Mouse (Mus musculus): ENCODE results near the gene Aldh1a3. TPM values are rescaled to one million over a fixed set of nuclear protein-coding genes. Genes with fewer than 3 reads are reported as not detected.
A peak's percentile ranks its signal among the peaks of the same experiment; 100 is the strongest.

Aldh1a3 gene
- 27.0 and 27.4 TPM in 2 replicates for polyA plus RNA-seq (2015; fragmentation: Nextera tagmentation; extraction: Ambion mirVana)

DNA sequence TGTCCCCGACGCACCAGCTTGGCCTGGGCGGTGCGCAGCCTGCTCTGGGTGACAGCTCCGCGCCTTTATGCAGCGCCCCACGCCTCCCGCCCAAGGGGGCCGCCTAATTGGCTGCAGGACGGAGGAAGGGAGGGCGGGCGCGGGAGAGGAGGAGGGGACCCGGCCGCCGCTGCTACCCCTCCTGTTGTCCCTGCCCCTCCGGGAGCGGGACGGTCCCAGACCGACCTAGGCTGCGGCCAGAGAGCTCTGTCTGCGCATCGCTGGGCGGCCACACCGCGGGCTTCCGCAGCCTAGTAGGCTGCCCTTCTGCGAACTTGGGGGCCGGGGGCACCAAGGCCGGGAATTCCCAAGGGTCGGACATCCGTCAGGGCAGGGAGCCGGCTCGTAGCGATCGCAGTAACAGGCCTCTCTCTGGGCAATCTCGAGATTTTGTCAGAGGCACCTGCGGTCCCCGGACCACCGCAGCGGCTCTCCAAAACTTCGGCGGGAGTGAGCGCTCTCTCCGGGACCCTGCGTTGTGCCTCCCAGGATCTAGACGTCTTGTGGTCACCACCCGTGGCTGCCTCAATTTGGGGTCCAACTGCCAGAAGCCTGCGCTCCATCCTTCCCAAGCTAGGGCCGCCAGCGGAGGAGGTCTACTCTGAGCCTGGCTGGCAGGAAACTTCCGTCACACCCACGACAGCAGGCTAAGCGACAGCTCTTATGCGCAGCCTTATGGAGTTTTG is at the start of gene Aldh1a3:
Aldh1a3 (minus strand) TSS at position 81 of the 725 bp plus-strand sequence.
- peak within 1 kb of the TSS; percentile 65 for H3K9ac ChIP-seq (ENCODE audit: low read depth, low read length)
- peaks cover 40% of the 10 kb centered on the region for H3K27me3 ChIP-seq (replicated peaks; ENCODE audit: control insufficient read depth, insufficient read depth, low read length)
- peaks cover 15% of the 10 kb centered on the region; the same call in 1 of the 2 replicates for H3K4me1 ChIP-seq (ENCODE audit: control insufficient read depth, insufficient read depth, low read length)
- peak within 1 kb of the TSS; percentile 95 for H3K4me2 ChIP-seq (ENCODE audit: low read depth, low read length)
- H3K36me3 ChIP-seq (ENCODE audit: control insufficient read depth, insufficient read depth, low read length), result no peaks in the 10 kb centered on the region
- WGBS, result under 1% methylated on average over 53 of the region's 56 CpGs
- H3K27ac ChIP-seq (ENCODE audit: low read length), result no peak within 1 kb of the TSS
- H3K4me3 ChIP-seq (ENCODE audit: low read length), result peak within 1 kb of the TSS; percentile 58
- no peaks in the 10 kb centered on the region for H3K9me3 ChIP-seq (ENCODE audit: control insufficient read depth, low read length)
- ATAC-seq, result peak; percentile 91

DNA sequence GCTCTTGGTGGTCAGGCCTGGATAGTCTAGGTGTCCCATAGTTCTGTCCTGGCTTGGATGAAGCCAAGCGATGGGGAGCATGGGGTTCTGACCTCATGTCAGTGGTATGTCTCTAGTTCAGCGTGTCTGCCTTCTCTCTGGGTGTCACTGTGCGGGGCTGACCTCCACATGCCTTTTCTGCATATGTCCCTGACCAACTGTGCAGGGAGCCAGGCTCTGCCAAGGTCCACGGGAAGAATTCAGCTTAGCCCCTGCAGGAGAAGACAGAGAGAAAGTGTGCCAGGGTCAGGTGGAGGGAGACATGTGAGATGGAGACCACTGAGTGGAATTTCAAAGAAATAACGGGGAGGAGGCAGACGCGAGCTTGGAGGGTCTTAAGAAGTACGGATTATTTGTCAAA is 49.0 kb upstream of the Aldh1a3 start:
- Histone ChIP-seq H3K4me3 (ENCODE audit: low read length) (no peak overlapping the region), H3K36me3 (ENCODE audit: control insufficient read depth, insufficient read depth, low read length) (no peaks in the 10 kb centered on the region), H3K4me1 (ENCODE audit: control insufficient read depth, insufficient read depth, low read length) (no peaks in the 10 kb centered on the region), H3K9me3 (ENCODE audit: control insufficient read depth, low read length) (no peaks in the 10 kb centered on the region), H3K27ac (ENCODE audit: low read length) (no peak overlapping the region), H3K27me3 (replicated peaks; ENCODE audit: control insufficient read depth, insufficient read depth, low read length) (no peaks in the 10 kb centered on the region), H3K4me2 (ENCODE audit: low read depth, low read length) (no peak overlapping the region), H3K9ac (ENCODE audit: low read depth, low read length) (no peak overlapping the region)
- WGBS, result 76% methylated on average over 8 of the region's 8 CpGs
- ATAC-seq, result no peak

GRCm38 (mm10) chr7:66471641-66472216 is 44.4 kb upstream of the Aldh1a3 start:
- Histone ChIP-seq H3K27ac (ENCODE audit: low read length) (no peak overlapping the region), H3K4me3 (ENCODE audit: low read length) (no peak overlapping the region)
- WGBS, result 52% methylated on average over 12 of the region's 12 CpGs

DNA sequence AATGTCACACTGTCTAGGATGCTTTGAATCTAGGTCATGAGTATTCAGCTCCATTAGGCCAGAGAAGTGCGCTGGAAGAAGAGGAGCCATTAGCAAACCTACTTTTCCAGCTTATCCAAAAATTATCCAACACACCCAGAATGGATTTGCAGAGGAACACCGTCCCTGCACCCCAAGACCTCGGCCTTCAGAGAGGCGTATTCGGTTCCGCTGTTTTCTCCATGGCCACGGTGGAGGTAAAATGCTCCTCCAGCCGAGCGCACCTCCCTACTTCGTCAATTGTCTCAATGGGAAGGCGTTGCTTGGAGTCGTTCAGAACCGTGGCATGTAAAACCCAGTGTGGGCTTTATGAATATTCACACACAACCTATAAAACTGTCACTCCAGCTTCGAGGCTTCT is 39.3 kb upstream of the Aldh1a3 start:
- Histone ChIP-seq H3K9ac (ENCODE audit: low read depth, low read length) (no peak overlapping the region), H3K36me3 (ENCODE audit: control insufficient read depth, insufficient read depth, low read length) (no peaks in the 10 kb centered on the region), H3K4me2 (ENCODE audit: low read depth, low read length) (no peak overlapping the region), H3K27me3 (replicated peaks; ENCODE audit: control insufficient read depth, insufficient read depth, low read length) (no peaks in the 10 kb centered on the region), H3K4me3 (ENCODE audit: low read length) (no peak overlapping the region), H3K9me3 (ENCODE audit: control insufficient read depth, low read length) (no peaks in the 10 kb centered on the region), H3K27ac (ENCODE audit: low read length) (no peak overlapping the region), H3K4me1 (ENCODE audit: control insufficient read depth, insufficient read depth, low read length) (no peaks in the 10 kb centered on the region)
- no peak for ATAC-seq
- WGBS, result 90% methylated on average over 14 of the region's 14 CpGs

More at GRCm38 (mm10) chr7:66471641-66472216, 44.4 kb upstream of the Aldh1a3 start:
- Histone ChIP-seq H3K4me2 (ENCODE audit: low read depth, low read length) (no peak overlapping the region), H3K4me1 (ENCODE audit: control insufficient read depth, insufficient read depth, low read length) (no peaks in the 10 kb centered on the region), H3K9ac (ENCODE audit: low read depth, low read length) (no peak overlapping the region), H3K36me3 (ENCODE audit: control insufficient read depth, insufficient read depth, low read length) (no peaks in the 10 kb centered on the region), H3K9me3 (ENCODE audit: control insufficient read depth, low read length) (no peaks in the 10 kb centered on the region), H3K27me3 (replicated peaks; ENCODE audit: control insufficient read depth, insufficient read depth, low read length) (no peaks in the 10 kb centered on the region)
- no peak for ATAC-seq

GRCm38 (mm10) chr7:66465241-66465640 is 37.9 kb upstream of the Aldh1a3 start:
- no peak overlapping the region for H3K27ac ChIP-seq (ENCODE audit: low read length)
- H3K4me1 ChIP-seq (ENCODE audit: control insufficient read depth, insufficient read depth, low read length), result no peaks in the 10 kb centered on the region
- no peak overlapping the region for H3K4me2 ChIP-seq (ENCODE audit: low read depth, low read length)
- 72% methylated on average over 5 of the region's 5 CpGs for WGBS
- H3K9ac ChIP-seq (ENCODE audit: low read depth, low read length), result no peak overlapping the region
- H3K36me3 ChIP-seq (ENCODE audit: control insufficient read depth, insufficient read depth, low read length), result no peaks in the 10 kb centered on the region
- H3K9me3 ChIP-seq (ENCODE audit: control insufficient read depth, low read length), result no peaks in the 10 kb centered on the region
- H3K4me3 ChIP-seq (ENCODE audit: low read length), result no peak overlapping the region
- no peaks in the 10 kb centered on the region for H3K27me3 ChIP-seq (replicated peaks; ENCODE audit: control insufficient read depth, insufficient read depth, low read length)
- ATAC-seq, result no peak

GRCm38 (mm10) chr7:66463081-66463480 is 35.8 kb upstream of the Aldh1a3 start:
- Histone ChIP-seq H3K27me3 (replicated peaks; ENCODE audit: control insufficient read depth, insufficient read depth, low read length) (no peaks in the 10 kb centered on the region), H3K36me3 (ENCODE audit: control insufficient read depth, insufficient read depth, low read length) (no peaks in the 10 kb centered on the region), H3K4me1 (ENCODE audit: control insufficient read depth, insufficient read depth, low read length) (no peaks in the 10 kb centered on the region), H3K9me3 (ENCODE audit: control insufficient read depth, low read length) (no peaks in the 10 kb centered on the region), H3K9ac (ENCODE audit: low read depth, low read length) (no peak overlapping the region), H3K4me2 (ENCODE audit: low read depth, low read length) (no peak overlapping the region), H3K4me3 (ENCODE audit: low read length) (no peak overlapping the region), H3K27ac (ENCODE audit: low read length) (no peak overlapping the region)
- ATAC-seq, result no peak
- WGBS, result 96% methylated on average over 1 of the region's 1 CpGs

- no peaks in the 10 kb centered on the region for H3K9me3 ChIP-seq (ENCODE audit: control insufficient read depth, low read length)
- H3K9ac ChIP-seq (ENCODE audit: low read depth, low read length), result no peak overlapping the region
- no peak overlapping the region for H3K4me3 ChIP-seq (ENCODE audit: low read length)
- no peaks in the 10 kb centered on the region for H3K27me3 ChIP-seq (replicated peaks; ENCODE audit: control insufficient read depth, insufficient read depth, low read length)
- H3K27ac ChIP-seq (ENCODE audit: low read length), result no peak overlapping the region
- no peaks in the 10 kb centered on the region; the same call in 1 of the 2 replicates for H3K4me1 ChIP-seq (ENCODE audit: control insufficient read depth, insufficient read depth, low read length)
- ATAC-seq, result no peak
- WGBS, result 66% methylated on average over 12 of the region's 12 CpGs
- H3K36me3 ChIP-seq (ENCODE audit: control insufficient read depth, insufficient read depth, low read length), result no peaks in the 10 kb centered on the region
- H3K4me2 ChIP-seq (ENCODE audit: low read depth, low read length), result no peak overlapping the region
These were observed 24.4 kb upstream of the Aldh1a3 start for GRCm38 (mm10) chr7:66451622-66452295.

GRCm38 (mm10) chr7:66449971-66450752 is 22.8 kb upstream of the Aldh1a3 start:
- H3K27me3 ChIP-seq (replicated peaks; ENCODE audit: control insufficient read depth, insufficient read depth, low read length), result no peaks in the 10 kb centered on the region
- no peaks in the 10 kb centered on the region for H3K36me3 ChIP-seq (ENCODE audit: control insufficient read depth, insufficient read depth, low read length)
- peak overlapping the region; percentile 53 for H3K4me2 ChIP-seq (ENCODE audit: low read depth, low read length)
- H3K9me3 ChIP-seq (ENCODE audit: control insufficient read depth, low read length), result no peaks in the 10 kb centered on the region
- no peak overlapping the region for H3K9ac ChIP-seq (ENCODE audit: low read depth, low read length)
- ATAC-seq, result peak; percentile 66
- WGBS, result 9% methylated on average over 15 of the region's 16 CpGs
- H3K4me1 ChIP-seq (ENCODE audit: control insufficient read depth, insufficient read depth, low read length), result no peaks in the 10 kb centered on the region; the same call in 1 of the 2 replicates
- peak overlapping the region; percentile 26 for H3K4me3 ChIP-seq (ENCODE audit: low read length)
- no peak overlapping the region for H3K27ac ChIP-seq (ENCODE audit: low read length)

Data from intestine, embryonic 16.5 days (tissue).